Mouse (Mus musculus): Measurements from ENCODE around the gene Tmem220. TPM values are rescaled to one million over a fixed set of nuclear protein-coding genes. Genes with fewer than 3 reads are reported as not detected.
"Not testable (repeated sequence)": the region's sequence is repeated elsewhere in the genome, so short reads cannot be mapped to it uniquely, and the experiment has no call there.

Tmem220 gene
- polyA plus RNA-seq, 1 experiment from 2014 or later = 1.4 TPM

DNA sequence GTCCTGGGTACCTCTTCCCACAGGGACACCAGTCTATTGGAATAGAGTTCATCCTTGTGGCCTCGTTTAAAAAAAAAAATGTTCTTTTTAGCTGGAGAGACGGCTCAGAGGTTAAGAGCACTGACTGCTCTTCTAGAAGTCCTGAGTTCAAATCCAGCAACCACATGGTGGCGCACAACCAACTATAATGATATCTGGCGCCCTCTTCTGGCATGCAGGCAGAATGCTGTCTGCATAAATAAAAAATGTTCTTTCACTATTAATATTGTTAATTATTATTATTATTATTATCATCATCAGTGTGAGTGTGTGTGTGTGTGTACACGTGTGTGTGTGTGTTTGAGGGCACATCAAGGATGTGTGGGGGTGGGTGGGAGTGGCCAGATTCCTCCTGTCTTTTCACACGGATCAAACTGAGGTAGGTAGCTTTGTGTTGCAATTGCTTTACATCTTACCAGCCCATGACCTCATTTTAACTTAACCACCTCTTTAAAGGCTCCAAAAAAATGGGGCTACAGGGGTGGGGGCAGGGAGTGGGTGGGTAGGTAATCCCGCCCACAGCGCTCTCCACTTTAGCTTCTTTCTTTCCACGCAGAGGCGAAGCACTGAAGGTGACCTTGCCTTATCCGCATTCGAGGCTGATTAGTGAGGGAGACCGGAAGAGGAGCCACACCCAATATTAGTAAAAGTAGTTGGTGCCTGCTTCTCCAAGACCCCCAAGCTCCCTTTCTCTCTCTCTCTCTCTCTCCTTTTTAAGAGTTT is 2.4 kb upstream of the Tmem220 start:
- 86% methylated on average over 13 of the region's 13 CpGs for WGBS
- no peaks in the 10 kb centered on the region for H3K36me3 ChIP-seq
- peaks cover 23% of the 10 kb centered on the region for H3K4me1 ChIP-seq
- 0 out of 2 replicates have a peak, but pooled peaks cover 8% of the 10 kb centered on the region for H3K27me3 ChIP-seq
- H3K9me3 ChIP-seq = no peaks in the 10 kb centered on the region
- ATAC-seq (ENCODE audit: insufficient number of reproducible peaks, insufficient read depth, low FRiP score, low TSS enrichment, low read depth) = no peak
- H3K9ac ChIP-seq = no peak overlapping the region
- no peak overlapping the region for H3K27ac ChIP-seq
- no peak overlapping the region for H3K4me3 ChIP-seq
- no peak overlapping the region for H3K4me2 ChIP-seq

DNA sequence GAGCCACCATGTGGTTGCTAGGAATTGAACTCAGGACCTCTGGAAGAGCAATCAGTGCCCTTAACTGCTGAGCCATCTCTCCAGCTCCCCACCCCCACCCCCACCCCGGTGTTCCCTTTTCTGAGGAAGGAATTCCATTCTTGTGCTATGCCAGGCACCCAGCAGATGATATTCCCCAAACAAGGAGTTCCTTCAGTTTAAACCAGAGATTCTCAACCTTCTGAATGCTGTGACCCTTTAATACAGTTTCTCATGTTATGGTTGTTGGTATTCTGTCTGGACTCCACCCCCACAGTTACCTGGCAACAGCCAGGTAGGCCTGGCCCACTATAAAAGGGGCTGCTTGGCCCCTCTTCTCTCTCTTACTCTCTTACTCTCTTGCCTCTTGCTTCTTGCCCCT is 1.8 kb upstream of the Tmem220 start:
- not testable (repeated sequence) for H3K4me3 ChIP-seq

DNA sequence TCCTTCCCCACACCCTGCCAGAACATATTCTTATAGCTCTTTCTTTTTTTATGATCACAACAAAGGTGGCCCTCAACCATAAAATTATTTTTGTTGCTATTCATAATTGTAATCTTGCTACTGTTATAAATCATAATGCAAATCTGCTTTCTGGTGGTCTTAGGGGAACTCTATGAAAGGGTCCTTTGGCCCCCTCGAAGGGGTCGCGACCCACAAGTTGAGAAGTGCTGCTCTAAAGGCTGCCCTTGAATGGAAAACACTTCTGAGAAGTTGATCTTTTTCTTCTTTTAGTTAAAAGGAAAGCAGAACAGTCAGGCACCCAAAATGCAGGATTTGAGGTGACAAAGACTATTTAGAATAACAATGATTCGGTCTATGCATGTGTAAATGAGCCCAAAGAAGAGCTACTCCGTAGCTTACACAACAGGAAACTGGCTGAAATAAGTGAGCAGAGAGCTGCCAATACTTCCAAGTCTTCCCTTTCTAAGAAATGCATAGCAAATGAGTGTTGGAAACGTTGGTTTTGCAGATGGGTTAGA is 1.1 kb upstream of the Tmem220 start:
- no peak overlapping the region for H3K4me2 ChIP-seq
- H3K27ac ChIP-seq = no peak overlapping the region
- no peak overlapping the region for H3K4me3 ChIP-seq
- H3K27me3 ChIP-seq = no peaks in the 10 kb centered on the region
- H3K4me1 ChIP-seq = peaks cover 13% of the 10 kb centered on the region; the same call in 1 of the 2 replicates
- no peaks in the 10 kb centered on the region for H3K9me3 ChIP-seq
- H3K36me3 ChIP-seq = no peaks in the 10 kb centered on the region
- H3K9ac ChIP-seq = no peak overlapping the region
- no peak for ATAC-seq (ENCODE audit: insufficient number of reproducible peaks, insufficient read depth, low FRiP score, low TSS enrichment, low read depth)
- WGBS = 43% methylated on average over 6 of the region's 6 CpGs

More for the DNA sequence above, 1.8 kb upstream of the Tmem220 start:
- not testable (repeated sequence) for H3K9ac ChIP-seq; H3K4me2 ChIP-seq; H3K27me3 ChIP-seq; H3K36me3 ChIP-seq; H3K27ac ChIP-seq; ATAC-seq (ENCODE audit: insufficient number of reproducible peaks, insufficient read depth, low FRiP score, low TSS enrichment, low read depth); H3K9me3 ChIP-seq
- 56% methylated on average over 1 of the region's 1 CpGs for WGBS
- peaks cover 17% of the 10 kb centered on the region for H3K4me1 ChIP-seq

DNA sequence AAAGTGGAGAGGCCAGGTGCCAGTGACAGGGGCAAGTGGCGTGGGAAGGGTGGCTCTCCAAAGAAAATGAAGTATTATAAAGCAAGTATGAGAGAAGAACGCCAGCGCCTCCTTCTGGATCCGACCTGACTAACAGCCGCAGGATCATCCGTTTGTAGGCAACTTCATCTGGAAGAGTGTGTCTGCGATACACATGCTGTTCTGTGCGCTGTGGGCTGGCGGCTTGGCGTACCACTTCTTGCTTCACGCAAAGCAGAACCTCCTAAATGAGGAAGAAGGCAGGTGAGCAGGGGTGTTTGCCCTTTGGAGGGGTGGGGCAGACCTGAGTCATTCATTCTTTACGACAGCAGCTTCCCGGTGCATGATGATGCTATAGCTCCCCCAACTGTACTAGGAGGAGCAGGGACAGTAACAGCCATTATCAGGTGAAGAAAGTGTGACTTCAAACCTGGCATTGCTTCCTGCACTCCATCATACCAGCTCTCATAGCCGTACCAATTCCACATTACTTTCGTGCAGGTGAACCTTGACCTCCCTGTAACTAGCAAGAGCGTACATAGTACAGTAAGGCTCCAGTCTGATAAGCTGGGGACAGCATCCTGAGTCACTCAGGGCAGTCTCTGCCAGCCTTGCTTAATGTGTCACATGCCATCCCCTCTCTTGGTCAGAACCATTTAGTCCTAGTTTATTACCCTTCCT is 6.1 kb downstream of the Tmem220 start:
- Histone ChIP-seq H3K4me1 (no peaks in the 10 kb centered on the region), H3K4me2 (no peak overlapping the region), H3K4me3 (no peak overlapping the region), H3K27ac (no peak overlapping the region), H3K36me3 (no peaks in the 10 kb centered on the region), H3K9ac (no peak overlapping the region), H3K27me3 (no peaks in the 10 kb centered on the region), H3K9me3 (no peaks in the 10 kb centered on the region)
- WGBS = 54% methylated on average over 16 of the region's 16 CpGs
- ATAC-seq (ENCODE audit: insufficient number of reproducible peaks, insufficient read depth, low FRiP score, low TSS enrichment, low read depth) = no peak

DNA sequence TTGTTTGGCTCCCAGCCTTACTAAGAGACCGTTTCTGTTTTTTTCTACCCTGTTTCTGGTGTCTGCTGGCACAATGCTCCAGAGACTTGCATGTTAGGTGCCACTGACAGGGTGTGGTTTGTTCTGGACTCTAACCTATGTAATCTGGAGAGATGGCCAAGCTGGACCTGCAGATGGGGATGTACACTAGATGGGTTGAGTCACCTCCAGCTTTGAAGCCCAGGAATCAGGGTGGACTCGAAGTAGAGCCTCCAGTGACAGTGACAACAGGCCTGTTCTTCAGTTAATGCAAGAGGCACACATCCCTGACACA is 6.6 kb downstream of the Tmem220 start:
- Histone ChIP-seq H3K27ac (no peak overlapping the region), H3K36me3 (no peaks in the 10 kb centered on the region; the same call in 1 of the 2 replicates), H3K9ac (no peak overlapping the region), H3K4me1 (no peaks in the 10 kb centered on the region), H3K27me3 (no peaks in the 10 kb centered on the region), H3K4me3 (no peak overlapping the region), H3K4me2 (no peak overlapping the region), H3K9me3 (no peaks in the 10 kb centered on the region)
- WGBS = 76% methylated on average over 2 of the region's 2 CpGs
- ATAC-seq (ENCODE audit: insufficient number of reproducible peaks, insufficient read depth, low FRiP score, low TSS enrichment, low read depth) = no peak

DNA sequence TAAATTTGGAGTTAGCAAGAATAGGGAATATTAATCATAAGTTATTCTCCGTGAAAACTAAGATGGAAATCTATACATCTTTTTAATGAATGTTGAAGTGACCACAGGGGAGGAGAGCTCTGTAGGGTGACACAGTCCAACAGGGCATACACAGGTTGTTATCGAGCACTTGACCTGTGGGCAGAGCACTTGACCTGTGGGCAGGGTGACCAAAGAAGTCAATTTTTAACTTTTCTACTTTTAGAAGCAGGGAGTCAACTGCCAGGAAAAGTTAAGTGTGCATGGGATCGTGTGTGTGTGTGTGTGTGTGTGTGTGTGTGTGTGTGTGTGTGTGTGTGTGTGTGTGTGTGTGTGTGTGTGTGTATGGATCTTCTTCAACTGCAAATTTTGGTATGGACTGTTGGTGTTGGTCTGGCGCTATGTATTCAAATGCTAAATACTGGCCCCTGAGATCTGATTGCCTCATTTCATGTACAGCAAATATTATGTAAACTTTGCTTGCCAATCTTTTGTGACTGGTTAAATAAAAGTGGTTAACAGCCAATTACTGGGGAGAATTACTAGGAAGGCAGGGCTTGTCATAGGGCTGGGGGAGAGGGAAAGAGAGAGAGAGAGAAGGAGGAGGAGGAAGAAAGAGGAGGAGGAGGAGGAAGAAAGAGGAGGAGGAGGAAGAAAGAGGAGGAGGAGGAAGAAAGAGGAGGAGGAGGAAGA is 10.0 kb downstream of the Tmem220 start:
- Histone ChIP-seq H3K4me2 (no peak overlapping the region), H3K4me1 (no peaks in the 10 kb centered on the region), H3K9me3 (no peaks in the 10 kb centered on the region), H3K4me3 (no peak overlapping the region), H3K9ac (no peak overlapping the region), H3K36me3 (peaks cover 29% of the 10 kb centered on the region), H3K27me3 (no peaks in the 10 kb centered on the region), H3K27ac (no peak overlapping the region)
- ATAC-seq (ENCODE audit: insufficient number of reproducible peaks, insufficient read depth, low FRiP score, low TSS enrichment, low read depth) = no peak
- 84% methylated on average over 4 of the region's 4 CpGs for WGBS

DNA sequence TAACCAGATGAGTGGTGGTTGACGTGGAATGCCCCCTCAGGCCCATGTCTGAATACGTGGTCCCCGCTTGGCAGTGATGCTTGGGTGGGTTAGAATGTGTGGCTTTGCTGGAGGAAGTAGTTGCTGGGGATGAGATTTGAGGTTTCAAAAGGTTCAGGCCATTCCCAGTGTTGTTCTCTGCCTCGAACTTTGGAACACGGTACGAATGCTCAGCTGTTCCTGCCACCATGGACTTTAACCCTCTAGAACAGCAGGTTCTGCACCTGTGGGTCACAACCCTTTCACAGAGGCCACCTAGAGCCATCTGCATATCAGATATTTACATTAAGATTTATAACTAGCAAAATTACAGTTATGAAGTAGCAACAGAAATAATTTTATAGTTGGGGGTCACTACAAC is 11.3 kb downstream of the Tmem220 start:
- no peaks in the 10 kb centered on the region for H3K9me3 ChIP-seq
- no peaks in the 10 kb centered on the region for H3K4me1 ChIP-seq
- ATAC-seq (ENCODE audit: insufficient number of reproducible peaks, insufficient read depth, low FRiP score, low TSS enrichment, low read depth) = no peak
- H3K4me3 ChIP-seq = no peak overlapping the region
- no peak overlapping the region for H3K9ac ChIP-seq
- 78% methylated on average over 6 of the region's 6 CpGs for WGBS
- no peaks in the 10 kb centered on the region for H3K27me3 ChIP-seq
- peaks cover 42% of the 10 kb centered on the region for H3K36me3 ChIP-seq
- no peak overlapping the region for H3K4me2 ChIP-seq
- H3K27ac ChIP-seq = no peak overlapping the region

DNA sequence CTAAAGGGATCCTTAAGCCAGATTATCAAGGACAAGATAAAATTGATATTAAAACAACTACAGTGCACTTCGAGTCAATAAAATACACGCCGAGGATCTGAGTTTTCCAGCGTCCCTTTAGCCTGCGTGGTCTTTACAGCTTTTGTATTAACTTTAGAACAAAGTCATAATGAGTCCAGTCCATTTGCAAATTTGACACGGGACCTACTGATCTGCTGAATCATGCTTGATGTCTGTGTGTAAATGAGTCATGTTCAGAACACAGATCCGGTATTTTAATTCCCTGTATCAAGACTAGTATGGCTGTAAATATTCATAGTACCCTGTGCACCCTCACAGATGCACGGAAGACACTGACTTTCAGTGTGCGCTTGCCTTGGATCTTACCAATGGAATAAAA is 11.9 kb downstream of the Tmem220 start:
- Histone ChIP-seq H3K9ac (no peak overlapping the region), H3K27me3 (no peaks in the 10 kb centered on the region), H3K36me3 (peaks cover 48% of the 10 kb centered on the region), H3K4me3 (no peak overlapping the region), H3K9me3 (no peaks in the 10 kb centered on the region), H3K4me2 (no peak overlapping the region), H3K27ac (no peak overlapping the region), H3K4me1 (no peaks in the 10 kb centered on the region)
- ATAC-seq (ENCODE audit: insufficient number of reproducible peaks, insufficient read depth, low FRiP score, low TSS enrichment, low read depth) = no peak
- WGBS = 94% methylated on average over 9 of the region's 9 CpGs

DNA sequence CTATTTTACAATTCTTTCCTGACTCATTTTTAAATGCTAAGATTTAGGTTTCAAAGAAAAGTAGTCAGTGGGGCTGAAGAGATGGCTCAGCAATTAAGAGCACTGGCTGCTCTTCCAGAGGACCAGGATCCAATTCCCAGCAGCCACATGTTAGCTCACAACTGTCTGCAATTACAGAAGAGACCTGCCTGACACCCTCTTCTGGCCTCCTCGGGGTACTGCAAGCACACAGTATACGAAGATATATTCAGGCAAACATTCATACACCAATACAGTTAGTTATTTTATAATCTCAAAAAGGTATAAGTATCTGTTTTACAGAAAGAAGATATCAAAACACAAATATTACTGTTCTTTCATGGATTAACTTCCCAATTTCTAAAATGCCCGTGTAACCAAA is 14.8 kb downstream of the Tmem220 start:
- no peak for ATAC-seq (ENCODE audit: insufficient number of reproducible peaks, insufficient read depth, low FRiP score, low TSS enrichment, low read depth)
- Histone ChIP-seq H3K4me3 (no peak overlapping the region), H3K4me1 (no peaks in the 10 kb centered on the region), H3K4me2 (no peak overlapping the region), H3K27me3 (no peaks in the 10 kb centered on the region), H3K9me3 (no peaks in the 10 kb centered on the region), H3K9ac (no peak overlapping the region), H3K36me3 (peaks cover 60% of the 10 kb centered on the region), H3K27ac (no peak overlapping the region)
- WGBS = 91% methylated on average over 3 of the region's 3 CpGs

DNA sequence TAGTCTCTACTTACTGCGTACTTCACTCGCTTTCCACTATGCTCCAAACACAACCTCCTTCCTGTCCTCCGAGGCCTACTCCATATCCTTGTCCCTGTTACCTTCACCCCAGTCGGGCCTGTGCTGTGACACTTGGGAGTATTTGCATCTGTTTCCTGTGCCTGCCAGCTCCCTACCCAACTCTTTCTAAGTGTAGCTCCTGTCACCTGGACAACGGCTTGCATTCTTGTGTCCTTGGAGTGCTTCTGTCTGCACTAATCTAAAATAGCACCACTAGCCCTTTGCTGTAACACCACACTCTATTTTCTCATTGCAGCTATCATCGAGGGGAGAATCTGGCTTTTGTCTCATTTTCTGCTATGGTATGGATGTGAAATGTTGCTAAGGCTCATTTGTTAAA is 15.5 kb downstream of the Tmem220 start:
- Histone ChIP-seq H3K4me2 (no peak overlapping the region), H3K4me3 (no peak overlapping the region), H3K9ac (no peak overlapping the region), H3K36me3 (peaks cover 64% of the 10 kb centered on the region), H3K27me3 (no peaks in the 10 kb centered on the region), H3K27ac (no peak overlapping the region), H3K4me1 (no peaks in the 10 kb centered on the region), H3K9me3 (no peaks in the 10 kb centered on the region)
- no peak for ATAC-seq (ENCODE audit: insufficient number of reproducible peaks, insufficient read depth, low FRiP score, low TSS enrichment, low read depth)
- 96% methylated on average over 6 of the region's 6 CpGs for WGBS

DNA sequence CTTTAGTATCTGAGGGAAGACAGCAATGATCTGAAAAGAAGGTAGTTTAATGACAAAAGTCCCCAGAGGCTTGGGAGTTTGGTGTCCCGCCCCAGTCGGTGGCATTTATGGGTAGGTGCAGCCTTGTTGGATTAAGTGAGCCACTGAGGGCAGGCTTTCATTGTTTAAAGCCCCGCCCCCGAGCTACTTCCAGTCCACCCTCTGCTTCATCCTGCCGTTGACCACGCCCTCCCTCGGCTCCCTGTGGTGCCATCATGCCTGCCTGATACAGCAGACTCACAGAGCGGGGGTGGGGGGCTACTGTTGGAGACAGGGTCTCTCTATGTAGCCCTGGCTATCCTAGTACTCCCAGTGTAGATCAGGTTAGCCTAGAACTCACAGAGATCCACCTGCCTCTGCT is 18.1 kb downstream of the Tmem220 start:
- no peak for ATAC-seq (ENCODE audit: insufficient number of reproducible peaks, insufficient read depth, low FRiP score, low TSS enrichment, low read depth)
- no peak overlapping the region for H3K9ac ChIP-seq
- no peak overlapping the region for H3K4me3 ChIP-seq
- H3K4me1 ChIP-seq = no peaks in the 10 kb centered on the region
- no peak overlapping the region for H3K27ac ChIP-seq
- H3K9me3 ChIP-seq = no peaks in the 10 kb centered on the region
- H3K36me3 ChIP-seq = peaks cover 59% of the 10 kb centered on the region
- no peaks in the 10 kb centered on the region for H3K27me3 ChIP-seq
- H3K4me2 ChIP-seq = no peak overlapping the region
- 51% methylated on average over 8 of the region's 8 CpGs for WGBS

Data from embryonic facial prominence, embryonic 13.5 days (tissue).